In genomic region chr9:106787979-106788811, GRCm38 (mm10) we compare ENCODE assay signal across 8 mouse cellular contexts. TPM values are rescaled to one million over a fixed set of nuclear protein-coding genes. Genes with fewer than 3 reads are reported as not detected.
DNase-seq lines count a peak whose midpoint lies in the region; ATAC-seq and TF ChIP-seq lines count a peak whose summit lies in the region.

No protein-coding gene starts in this region.

- whole genome bisulfite sequencing in cerebellum, adult 2 months: 5% methylated on average over 23 of the region's 23 CpGs
- WGBS in forebrain, embryonic 15.5 days: 7% methylated on average over 23 of the region's 23 CpGs
- 5% methylated on average over 23 of the region's 23 CpGs for WGBS in kidney, embryonic 15.5 days

- H3K27me3 ChIP-seq in cerebellum, adult 2 months (ENCODE audit: control insufficient read depth, insufficient read depth, low read length): no peaks in the 10 kb centered on the region
- no peaks in the 10 kb centered on the region for H3K27me3 ChIP-seq in forebrain, embryonic 15.5 days
- H3K27me3 ChIP-seq in kidney, embryonic 15.5 days: no peaks in the 10 kb centered on the region; the same call in 1 of the 2 replicates

- H3K27ac ChIP-seq in cerebellum, adult 2 months (ENCODE audit: insufficient read depth, low read length): peak overlapping the region; percentile 85
- H3K27ac ChIP-seq in forebrain, embryonic 15.5 days (replicated peaks): peak overlapping the region; percentile 84
- H3K27ac ChIP-seq in kidney, embryonic 15.5 days: peak overlapping the region; percentile 93

- peak overlapping the region; percentile 72 for H3K4me3 ChIP-seq in cerebellum, adult 2 months (replicated peaks; ENCODE audit: insufficient read depth, low read depth, low read length)
- H3K4me3 ChIP-seq in forebrain, embryonic 15.5 days: peak overlapping the region; percentile 79
- H3K4me3 ChIP-seq in kidney, embryonic 15.5 days (replicated peaks): peak overlapping the region; percentile 89

- H3K4me2 ChIP-seq in forebrain, embryonic 15.5 days (replicated peaks): peak overlapping the region; percentile 73
- peak overlapping the region; percentile 71 for H3K4me2 ChIP-seq in kidney, embryonic 15.5 days

- DNase-seq in cerebellum, adult 2 months: peak in 1 of 2 experiments; percentile 13
- DNase-seq in cerebellum, adult 9-11 months: no peak
- DNase-seq in urinary bladder, postnatal 14 days (ENCODE audit: low spot score): peak; percentile 4
- no peak for DNase-seq in urinary bladder, postnatal 4 days (ENCODE audit: low spot score in 2 of 2)
- DNase-seq in mesoderm, embryonic 11.5 days (ENCODE audit: low read depth, low spot score): peak; percentile 23
- no peak for DNase-seq in gastrocnemius, postnatal 36 days

- no peak for TF ChIP-seq CTCF in cerebellum, adult 2 months (IDR thresholded peaks at IDR 0.05; ENCODE audit: borderline replicate concordance, insufficient read depth, low read depth, low read length)

- H3K36me3 ChIP-seq in forebrain, embryonic 15.5 days: no peaks in the 10 kb centered on the region
- H3K36me3 ChIP-seq in kidney, embryonic 15.5 days: no peaks in the 10 kb centered on the region

- no peaks in the 10 kb centered on the region for H3K9me3 ChIP-seq in forebrain, embryonic 15.5 days
- no peaks in the 10 kb centered on the region for H3K9me3 ChIP-seq in kidney, embryonic 15.5 days (replicated peaks)

- peak overlapping the region; percentile 92 for H3K9ac ChIP-seq in forebrain, embryonic 15.5 days (replicated peaks)
- H3K9ac ChIP-seq in kidney, embryonic 15.5 days: peak overlapping the region; percentile 99

- ATAC-seq in forebrain, embryonic 15.5 days (replicated peaks): no peak
- ATAC-seq in kidney, embryonic 15.5 days (replicated peaks; ENCODE audit: low FRiP score): peak; percentile 43; the same call in 1 of the 2 replicates

- TF ChIP-seq POLR2A in cerebellum, adult 2 months (IDR thresholded peaks at IDR 0.05; ENCODE audit: borderline replicate concordance, insufficient read depth, low read length): no peak

- H3K4me1 ChIP-seq in cerebellum, adult 2 months (ENCODE audit: control insufficient read depth, insufficient read depth, low read length): no peaks in the 10 kb centered on the region
- H3K4me1 ChIP-seq in forebrain, embryonic 15.5 days: peaks cover 20% of the 10 kb centered on the region
- H3K4me1 ChIP-seq in kidney, embryonic 15.5 days: peaks cover 17% of the 10 kb centered on the region

- intact Hi-C loops in gastrocnemius, postnatal 36 days (cut with DNase I): no loop called here

RNA-seq across cellular contexts. Expression of gene Rad54l2, which starts 0.8 kb away (rescaled TPM):
- polyA plus RNA-seq in cerebellum, adult 2 months (2012; rRNA removed): 10.7 and 12.3 TPM in 2 replicates
- polyA plus RNA-seq in forebrain, embryonic 15.5 days (2015; fragmentation: Nextera tagmentation; extraction: Ambion mirVana): 8.0 and 8.3 TPM in 2 replicates
- 7.7 and 8.8 TPM in 2 replicates for polyA plus RNA-seq in kidney, embryonic 15.5 days (2015; fragmentation: Nextera tagmentation; extraction: Ambion mirVana)
- 1 to 10 TPM; 5.5 to 5.7 TPM for total RNA-seq in gastrocnemius, postnatal 36 days (2021)

RNA-seq across cellular contexts. Expression of gene Dcaf1, which starts 33.5 kb away (rescaled TPM):
- polyA plus RNA-seq in cerebellum, adult 2 months (2012; rRNA removed): 23.4 and 26.2 TPM in 2 replicates
- polyA plus RNA-seq in forebrain, embryonic 15.5 days (2015; fragmentation: Nextera tagmentation; extraction: Ambion mirVana): 18.5 and 26.1 TPM in 2 replicates
- polyA plus RNA-seq in kidney, embryonic 15.5 days (2015; fragmentation: Nextera tagmentation; extraction: Ambion mirVana): 26.8 and 27.6 TPM in 2 replicates
- total RNA-seq in gastrocnemius, postnatal 36 days (2021): 10 to 100 TPM; 12.2 to 12.7 TPM

Comparison
In these comparisons a context has a peak if more than half of its experiments do, and no peak if none do; other contexts are left out.
1. DNase-seq: peak in urinary bladder, postnatal 14 days (single experiment) and mesoderm, embryonic 11.5 days (single experiment); none in cerebellum, adult 9-11 months (single experiment), urinary bladder, postnatal 4 days (0 of 2) and gastrocnemius, postnatal 36 days (0 of 2).
2. Peak in every context shown above with its lines, with median percentiles within 50 percentile points of each other: H3K27ac ChIP-seq and H3K4me3 ChIP-seq.